Mouse (Mus musculus) lung, embryonic 16.5 days (tissue): ENCODE measurements around the gene Gm37419. TPM values are rescaled to one million over a fixed set of nuclear protein-coding genes. Genes with fewer than 3 reads are reported as not detected.
A peak's percentile ranks its signal among the peaks of the same experiment; 100 is the strongest.

Experiments
- ATAC-seq: fragments of 200-750 bp; cut with Nextera tagmentation; 2 replicates; pipeline ENCODE4 v1.8.0; 2017; ENCODE audit warnings: low read depth, mild to moderate bottlenecking, moderate library complexity
- H3K27ac ChIP-seq: fragments of 300-500 bp; sonication (generic); 2 replicates; pipeline ENCODE4 v1.5.1; 2014; ENCODE audit warnings: mild to moderate bottlenecking, control low read depth, low read length
- H3K27me3 ChIP-seq: fragments of 300-500 bp; sonication (generic); 2 replicates; pipeline ENCODE4 v1.6.1; 2014; ENCODE audit warnings: low read depth, low read length, mixed read lengths; ENCODE audit not compliant: control insufficient read depth, insufficient read depth
- H3K36me3 ChIP-seq: fragments of 300-500 bp; sonication (generic); 2 replicates; pipeline ENCODE4 v1.6.1; 2014; ENCODE audit warnings: low read length; ENCODE audit not compliant: control insufficient read depth, insufficient read depth
- H3K4me1 ChIP-seq: fragments of 300-500 bp; sonication (generic); replicated peaks from 2 replicates; pipeline ENCODE4 v1.6.1; 2014; ENCODE audit warnings: low read length, mixed read lengths; ENCODE audit not compliant: control insufficient read depth, insufficient read depth
- H3K4me2 ChIP-seq: fragments of 300-500 bp; sonication (generic); 2 replicates; pipeline ENCODE4 v1.6.1; 2014; ENCODE audit warnings: low read depth, low read length, control low read depth
- H3K4me3 ChIP-seq: fragments of 300-500 bp; sonication (generic); 2 replicates; pipeline ENCODE4 v1.5.1; 2014; ENCODE audit warnings: mild to moderate bottlenecking, low read length, control low read depth
- H3K9ac ChIP-seq: fragments of 300-500 bp; sonication (generic); 2 replicates; pipeline ENCODE4 v1.6.1; 2014; ENCODE audit warnings: low read length, control low read depth
- H3K9me3 ChIP-seq: fragments of 300-500 bp; sonication (generic); 2 replicates; pipeline ENCODE4 v1.6.1; 2016; ENCODE audit warnings: low read length; ENCODE audit not compliant: control insufficient read depth
- WGBS: fragments of 180-500 bp; shearing (Covaris S2); extraction: QIAGEN DNeasy Blood & Tissue Kit; methylation state at CpG from one replicate; pipeline ENCODE4 v1.1.7; 2014; 5-methylcytosine and 5-hydroxymethylcytosine counted together
- polyA plus RNA-seq: library from polyadenylated mRNA; unstranded; fragments of >200 nt; fragmentation: Nextera tagmentation; extraction: Ambion mirVana; gene quantifications from 2 replicates; pipeline ENCODE4 v1.2.1, GENCODE M21; 2015

Gene Gm37419
- polyA plus RNA-seq, 1 experiment from 2014 or later, result not detected

GRCm38 (mm10) chr16:23989209-23990160 is 1.2 kb downstream of the Gm37419 start:
- peak overlapping the region; percentile 98 for H3K27ac ChIP-seq
- H3K4me2 ChIP-seq, result peak overlapping the region; percentile 96
- 4% methylated on average over 25 of the region's 25 CpGs for WGBS
- ATAC-seq, result no peak
- peak overlapping the region; percentile 84 for H3K4me3 ChIP-seq
- H3K27me3 ChIP-seq, result no peaks in the 10 kb centered on the region
- H3K4me1 ChIP-seq, result peaks cover 27% of the 10 kb centered on the region
- H3K9me3 ChIP-seq, result no peaks in the 10 kb centered on the region
- peak overlapping the region; percentile 88 for H3K9ac ChIP-seq
- H3K36me3 ChIP-seq, result no peaks in the 10 kb centered on the region; the same call in 1 of the 2 replicates

- H3K4me3 ChIP-seq, result peak overlapping the region; percentile 84
- H3K27ac ChIP-seq, result peak overlapping the region; percentile 98; the same call in 1 of the 2 replicates
- no peak for ATAC-seq
- no peaks in the 10 kb centered on the region; the same call in 1 of the 2 replicates for H3K36me3 ChIP-seq
- H3K4me1 ChIP-seq, result peaks cover 27% of the 10 kb centered on the region
- peak overlapping the region; percentile 88 for H3K9ac ChIP-seq
- WGBS, result 45% methylated on average over 11 of the region's 11 CpGs
- peak overlapping the region; percentile 96 for H3K4me2 ChIP-seq
- no peaks in the 10 kb centered on the region for H3K27me3 ChIP-seq
- no peaks in the 10 kb centered on the region for H3K9me3 ChIP-seq
Measured at GRCm38 (mm10) chr16:23990161-23990970, 2.1 kb downstream of the Gm37419 start.

- no peak overlapping the region for H3K4me2 ChIP-seq
- no peak for ATAC-seq
- H3K4me3 ChIP-seq, result no peak overlapping the region
- H3K9ac ChIP-seq, result no peak overlapping the region
- 7% methylated on average over 4 of the region's 4 CpGs for WGBS
- no peaks in the 10 kb centered on the region; the same call in 1 of the 2 replicates for H3K36me3 ChIP-seq
- no peak overlapping the region for H3K27ac ChIP-seq
- H3K9me3 ChIP-seq, result no peaks in the 10 kb centered on the region
- peaks cover 21% of the 10 kb centered on the region for H3K4me1 ChIP-seq
- H3K27me3 ChIP-seq, result no peaks in the 10 kb centered on the region
Measured at GRCm38 (mm10) chr16:23991170-23991569, 2.9 kb downstream of the Gm37419 start.

GRCm38 (mm10) chr16:23991846-23992580 is 3.7 kb downstream of the Gm37419 start:
- H3K4me3 ChIP-seq, result no peak overlapping the region
- no peak overlapping the region for H3K9ac ChIP-seq
- H3K27ac ChIP-seq, result no peak overlapping the region
- no peak overlapping the region for H3K4me2 ChIP-seq
- 82% methylated on average over 14 of the region's 14 CpGs for WGBS
- peaks cover 19% of the 10 kb centered on the region for H3K4me1 ChIP-seq
- H3K9me3 ChIP-seq, result no peaks in the 10 kb centered on the region
- no peaks in the 10 kb centered on the region; the same call in 1 of the 2 replicates for H3K36me3 ChIP-seq
- no peak for ATAC-seq
- no peaks in the 10 kb centered on the region for H3K27me3 ChIP-seq

- peak overlapping the region; percentile 36 for H3K4me2 ChIP-seq
- no peaks in the 10 kb centered on the region for H3K27me3 ChIP-seq
- H3K36me3 ChIP-seq, result no peaks in the 10 kb centered on the region; the same call in 1 of the 2 replicates
- H3K27ac ChIP-seq, result peak overlapping the region; percentile 76
- no peak overlapping the region for H3K9ac ChIP-seq
- H3K4me3 ChIP-seq, result peak overlapping the region; percentile 15; the same call in 1 of the 2 replicates
- H3K9me3 ChIP-seq, result no peaks in the 10 kb centered on the region
- peaks cover 19% of the 10 kb centered on the region for H3K4me1 ChIP-seq
- 26% methylated on average over 17 of the region's 17 CpGs for WGBS
- ATAC-seq, result peak; percentile 44; the same call in 1 of the 2 replicates
Measured at GRCm38 (mm10) chr16:23993351-23994321, 5.4 kb downstream of the Gm37419 start.

GRCm38 (mm10) chr16:23996342-23996741 is 8.1 kb downstream of the Gm37419 start:
- Histone ChIP-seq H3K27me3 (no peaks in the 10 kb centered on the region), H3K9ac (no peak overlapping the region), H3K4me3 (no peak overlapping the region), H3K4me2 (no peak overlapping the region), H3K27ac (no peak overlapping the region), H3K9me3 (no peaks in the 10 kb centered on the region), H3K36me3 (no peaks in the 10 kb centered on the region; the same call in 1 of the 2 replicates), H3K4me1 (peaks cover 11% of the 10 kb centered on the region)
- 74% methylated on average over 7 of the region's 7 CpGs for WGBS
- ATAC-seq, result no peak

GRCm38 (mm10) chr16:23997228-23997627 is 8.9 kb downstream of the Gm37419 start:
- Histone ChIP-seq H3K4me2 (no peak overlapping the region), H3K9me3 (no peaks in the 10 kb centered on the region), H3K4me3 (no peak overlapping the region), H3K9ac (no peak overlapping the region), H3K36me3 (no peaks in the 10 kb centered on the region), H3K27me3 (no peaks in the 10 kb centered on the region), H3K4me1 (peaks cover 8% of the 10 kb centered on the region), H3K27ac (no peak overlapping the region)
- ATAC-seq, result no peak
- 59% methylated on average over 3 of the region's 3 CpGs for WGBS

- no peak for ATAC-seq
- Histone ChIP-seq H3K9me3 (no peaks in the 10 kb centered on the region), H3K9ac (no peak overlapping the region), H3K4me2 (no peak overlapping the region), H3K4me1 (peaks cover 8% of the 10 kb centered on the region), H3K27me3 (no peaks in the 10 kb centered on the region), H3K36me3 (no peaks in the 10 kb centered on the region), H3K4me3 (no peak overlapping the region), H3K27ac (no peak overlapping the region)
- 64% methylated on average over 6 of the region's 6 CpGs for WGBS
Measured at GRCm38 (mm10) chr16:23997912-23998311, 9.6 kb downstream of the Gm37419 start.
